Mouse (Mus musculus) C2C12 (cell line): Measurements from ENCODE around the gene Nle1.

ENCODE experiments used
- CEBPB ChIP-seq: IDR thresholded peaks from one replicate; pipeline ENCODE4 v1.6.1; 2011; ENCODE audit warnings: low read depth, mild to moderate bottlenecking, control low read depth, moderate library complexity
- CTCF ChIP-seq: IDR thresholded peaks from one replicate; pipeline ENCODE4 v1.5.1; 2011; ENCODE audit not compliant: control insufficient read depth, insufficient read depth, insufficient read length
- FOSL1 ChIP-seq: IDR thresholded peaks from one replicate; pipeline ENCODE4 v1.8.0; 2011; ENCODE audit warnings: mild to moderate bottlenecking, low read length; ENCODE audit not compliant: poor library complexity, insufficient read depth, severe bottlenecking
- MAX ChIP-seq: IDR thresholded peaks from one replicate; pipeline ENCODE4 v1.6.1; 2011; ENCODE audit warnings: mild to moderate bottlenecking, control low read depth
- MYOD1 ChIP-seq: IDR thresholded peaks from one replicate; pipeline ENCODE4 v1.6.1; 2011; ENCODE audit warnings: low read depth; ENCODE audit not compliant: control insufficient read depth, insufficient read length
- MYOG ChIP-seq: IDR thresholded peaks from one replicate; pipeline ENCODE4 v1.6.1; 2011; ENCODE audit not compliant: control insufficient read depth, insufficient read length; ENCODE audit errors: extremely low read depth
- USF1 ChIP-seq: IDR thresholded peaks from one replicate; pipeline ENCODE4 v1.6.1; 2011; ENCODE audit warnings: low read depth, mild to moderate bottlenecking, control low read depth, moderate library complexity

DNA sequence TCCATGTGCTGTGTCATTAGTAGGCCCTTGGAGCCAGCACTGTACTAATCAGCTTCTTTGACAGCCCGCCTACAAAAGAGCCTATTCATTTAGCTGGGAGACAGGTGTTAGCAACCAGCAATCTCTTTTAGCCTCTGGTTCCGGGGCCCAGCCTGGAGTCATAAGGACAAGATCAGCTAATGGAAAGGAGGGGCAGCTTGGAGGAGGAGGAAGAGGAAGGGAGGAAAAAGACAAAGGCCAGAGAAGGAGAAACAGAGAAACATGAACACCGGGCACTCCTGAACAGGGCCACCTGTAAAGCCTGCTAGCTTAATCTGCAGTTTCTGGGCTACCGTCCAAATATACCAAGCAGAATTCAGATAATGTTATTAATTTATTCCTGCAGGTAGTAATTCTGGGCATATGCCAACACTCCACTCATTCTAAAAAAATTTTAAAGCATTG is 44.7 kb downstream of the Nle1 start:
- TF ChIP-seq MAX (no peak), CTCF (no peak), MYOD1 (no peak), CEBPB (no peak), FOSL1 (no peak), USF1 (no peak), MYOG (no peak)
